Mouse (Mus musculus) limb, embryonic 12.5 days (tissue): ENCODE measurements around the gene Gabpb1. TPM values are rescaled to one million over a fixed set of nuclear protein-coding genes. Genes with fewer than 3 reads are reported as not detected.
"Not testable (repeated sequence)": the region's sequence is repeated elsewhere in the genome, so short reads cannot be mapped to it uniquely, and the experiment has no call there.

Experiments used
- ATAC-seq: fragments of 200-750 bp; cut with Nextera tagmentation; 2 replicates; pipeline ENCODE4 v1.8.0; 2017; ENCODE audit warnings: low read depth, moderate TSS enrichment; ENCODE audit not compliant: insufficient number of reproducible peaks, insufficient read depth, low FRiP score, low TSS enrichment
- H3K27ac ChIP-seq: fragments of 300-500 bp; sonication (generic); 2 replicates; pipeline ENCODE4 v1.5.1; 2016; ENCODE audit warnings: mild to moderate bottlenecking, moderate library complexity
- H3K27me3 ChIP-seq: fragments of 300-500 bp; sonication (generic); 2 replicates; pipeline ENCODE4 v1.6.1; 2016; ENCODE audit warnings: mild to moderate bottlenecking, moderate library complexity
- H3K36me3 ChIP-seq: fragments of 300-500 bp; sonication (generic); 2 replicates; pipeline ENCODE4 v1.6.1; 2016; ENCODE audit warnings: mild to moderate bottlenecking, moderate library complexity
- H3K4me1 ChIP-seq: fragments of 300-500 bp; sonication (generic); replicated peaks from 2 replicates; pipeline ENCODE4 v1.6.1; 2016
- H3K4me2 ChIP-seq: fragments of 300-500 bp; sonication (generic); 2 replicates; pipeline ENCODE4 v1.6.1; 2016; ENCODE audit warnings: mild to moderate bottlenecking, moderate library complexity
- H3K4me3 ChIP-seq: fragments of 300-500 bp; sonication (generic); replicated peaks from 2 replicates; pipeline ENCODE4 v1.5.1; 2016; ENCODE audit warnings: mild to moderate bottlenecking
- H3K9ac ChIP-seq: fragments of 300-500 bp; sonication (generic); replicated peaks from 2 replicates; pipeline ENCODE4 v1.6.1; 2016; ENCODE audit warnings: mild to moderate bottlenecking, moderate library complexity
- H3K9me3 ChIP-seq: fragments of 300-500 bp; sonication (generic); 2 replicates; pipeline ENCODE4 v1.6.1; 2016; ENCODE audit warnings: mild to moderate bottlenecking, moderate library complexity
- WGBS: fragments of 180-500 bp; shearing (Covaris S2); methylation state at CpG from one replicate; pipeline ENCODE4 v1.1.7; 2016; 5-methylcytosine and 5-hydroxymethylcytosine counted together
- polyA plus RNA-seq: library from polyadenylated mRNA; unstranded; fragments of >200 nt; fragmentation: Nextera tagmentation; extraction: Ambion mirVana; gene quantifications from 2 replicates; pipeline ENCODE4 v1.2.1, GENCODE M21; 2016

The Gabpb1 gene
- polyA plus RNA-seq, 1 experiment from 2014 or later, result 91.2 TPM

GRCm38 (mm10) chr2:126640298-126640697 is 35.8 kb downstream of the Gabpb1 start:
- no peak overlapping the region for H3K9ac ChIP-seq
- H3K36me3 ChIP-seq, result peaks cover 79% of the 10 kb centered on the region
- no peaks in the 10 kb centered on the region for H3K4me1 ChIP-seq
- H3K4me3 ChIP-seq, result no peak overlapping the region
- ATAC-seq, result no peak
- H3K9me3 ChIP-seq, result 0 out of 2 replicates have a peak, but pooled peaks cover 6% of the 10 kb centered on the region
- 91% methylated on average over 2 of the region's 2 CpGs for WGBS
- H3K27me3 ChIP-seq, result no peaks in the 10 kb centered on the region
- H3K27ac ChIP-seq, result no peak overlapping the region
- H3K4me2 ChIP-seq, result no peak overlapping the region

GRCm38 (mm10) chr2:126635939-126636823 is 40.0 kb downstream of the Gabpb1 start:
- H3K27ac ChIP-seq, result no peak overlapping the region
- H3K4me1 ChIP-seq, result no peaks in the 10 kb centered on the region
- no peaks in the 10 kb centered on the region for H3K27me3 ChIP-seq
- peaks cover 69% of the 10 kb centered on the region for H3K36me3 ChIP-seq
- WGBS, result 82% methylated on average over 12 of the region's 12 CpGs
- 0 out of 2 replicates have a peak, but pooled peaks cover 6% of the 10 kb centered on the region for H3K9me3 ChIP-seq
- H3K4me2 ChIP-seq, result no peak overlapping the region
- H3K9ac ChIP-seq, result no peak overlapping the region
- no peak for ATAC-seq
- H3K4me3 ChIP-seq, result no peak overlapping the region

DNA sequence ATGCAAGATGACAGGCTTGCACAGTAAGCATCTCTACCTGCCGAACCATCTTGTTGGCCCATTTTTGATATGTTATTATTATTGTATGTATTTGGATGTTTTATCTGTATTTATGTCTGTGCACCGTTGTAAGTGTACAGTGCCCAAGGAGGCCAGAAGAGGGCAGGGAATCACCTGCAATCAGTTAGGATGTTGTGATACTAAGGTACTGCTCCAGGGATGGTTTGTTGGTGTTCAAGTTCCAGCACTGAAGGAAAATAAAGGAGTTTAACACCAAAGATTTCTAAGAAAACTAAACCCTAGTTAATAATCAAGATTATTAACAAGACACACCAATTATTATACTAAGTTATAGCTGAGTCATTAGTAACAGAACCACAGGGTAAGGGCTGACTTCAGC is 43.0 kb downstream of the Gabpb1 start:
- Histone ChIP-seq H3K27me3 (no peaks in the 10 kb centered on the region), H3K9ac (no peak overlapping the region), H3K4me1 (peaks cover 13% of the 10 kb centered on the region), H3K27ac (no peak overlapping the region), H3K4me3 (no peak overlapping the region), H3K4me2 (no peak overlapping the region), H3K36me3 (peaks cover 59% of the 10 kb centered on the region), H3K9me3 (no peaks in the 10 kb centered on the region)
- 93% methylated on average over 2 of the region's 2 CpGs for WGBS
- no peak for ATAC-seq

DNA sequence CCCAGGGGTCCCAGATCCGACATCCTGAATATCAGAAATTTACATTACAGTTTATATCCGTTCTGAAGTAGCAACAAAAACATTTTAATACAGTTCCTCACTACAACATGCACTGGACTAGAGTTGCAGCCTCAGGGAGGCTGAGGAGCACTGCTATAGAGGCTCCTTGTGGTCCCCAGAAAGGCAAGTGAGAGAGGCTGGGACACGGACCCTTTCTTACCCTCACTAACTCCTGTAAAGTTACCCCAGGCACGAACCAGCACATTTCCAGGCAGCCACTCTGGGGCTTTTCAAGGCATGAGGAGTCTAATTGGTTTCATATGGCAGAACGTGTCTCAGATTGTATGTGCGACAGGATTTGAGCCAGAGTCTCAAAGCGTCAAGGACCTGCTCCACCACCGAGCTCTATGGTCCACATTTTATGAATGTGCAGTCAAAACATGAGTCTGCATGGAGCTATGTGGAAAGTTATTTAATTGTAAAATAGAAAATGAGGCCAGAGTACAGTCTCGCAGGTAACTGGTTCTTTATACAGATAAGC is 47.6 kb downstream of the Gabpb1 start:
- H3K27ac ChIP-seq, result peak overlapping the region; percentile 66
- ATAC-seq, result peak; percentile 68; the same call in 1 of the 2 replicates
- WGBS, result 29% methylated on average over 9 of the region's 9 CpGs
- H3K4me1 ChIP-seq, result peaks cover 27% of the 10 kb centered on the region
- no peak overlapping the region for H3K4me3 ChIP-seq
- H3K9ac ChIP-seq, result no peak overlapping the region
- 0 out of 2 replicates have a peak, but pooled peaks cover 3% of the 10 kb centered on the region for H3K9me3 ChIP-seq
- no peaks in the 10 kb centered on the region for H3K27me3 ChIP-seq
- no peak overlapping the region for H3K4me2 ChIP-seq
- H3K36me3 ChIP-seq, result peaks cover 40% of the 10 kb centered on the region

- Histone ChIP-seq H3K9ac (no peak overlapping the region), H3K4me1 (peaks cover 14% of the 10 kb centered on the region), H3K36me3 (peaks cover 6% of the 10 kb centered on the region; the same call in 1 of the 2 replicates), H3K9me3 (peaks cover 3% of the 10 kb centered on the region; the same call in 1 of the 2 replicates), H3K27me3 (no peaks in the 10 kb centered on the region), H3K27ac (no peak overlapping the region), H3K4me3 (no peak overlapping the region), H3K4me2 (no peak overlapping the region)
- ATAC-seq, result no peak
Observed at GRCm38 (mm10) chr2:126623138-126623537, 53.0 kb downstream of the Gabpb1 start.

- H3K4me3 ChIP-seq, result no peak overlapping the region
- H3K36me3 ChIP-seq, result peaks cover 6% of the 10 kb centered on the region; the same call in 1 of the 2 replicates
- no peak for ATAC-seq
- H3K27me3 ChIP-seq, result no peaks in the 10 kb centered on the region
- H3K27ac ChIP-seq, result no peak overlapping the region
- H3K9me3 ChIP-seq, result peaks cover 3% of the 10 kb centered on the region; the same call in 1 of the 2 replicates
- no peak overlapping the region for H3K9ac ChIP-seq
- 71% methylated on average over 2 of the region's 2 CpGs for WGBS
- peaks cover 7% of the 10 kb centered on the region for H3K4me1 ChIP-seq
- H3K4me2 ChIP-seq, result no peak overlapping the region
Observed at GRCm38 (mm10) chr2:126622455-126622854, 53.7 kb downstream of the Gabpb1 start.

DNA sequence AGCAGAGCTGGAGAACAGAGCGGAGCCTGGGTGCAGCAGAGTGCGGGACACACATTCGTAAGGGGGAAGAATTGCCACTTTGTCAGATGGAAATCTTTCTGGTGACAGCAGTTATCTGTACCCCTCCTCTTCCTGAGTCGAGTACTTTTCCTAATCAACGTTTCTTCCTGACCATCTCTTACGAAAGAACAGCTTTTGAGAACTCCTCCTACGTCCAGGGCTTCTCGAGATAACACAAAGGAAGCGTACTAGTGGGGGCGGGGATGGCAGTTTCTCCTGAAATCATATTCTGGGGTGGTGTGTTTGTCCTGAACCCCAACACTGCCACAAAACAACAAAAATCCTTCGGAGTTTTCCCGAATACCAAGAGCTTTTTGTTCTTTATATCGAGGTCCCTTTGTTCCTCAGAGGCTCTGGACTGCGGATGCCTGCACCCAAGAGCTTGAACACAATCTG is 56.9 kb downstream of the Gabpb1 start, which contains the start of gene Hdc:
Hdc (minus strand) TSS at position 51 of the 456 bp plus-strand sequence.
- Histone ChIP-seq H3K4me1 (0 out of 2 replicates have a peak, but pooled peaks cover 2% of the 10 kb centered on the region), H3K4me2 (no peak within 1 kb of the TSS), H3K27me3 (no peaks in the 10 kb centered on the region), H3K36me3 (no peaks in the 10 kb centered on the region), H3K27ac (no peak within 1 kb of the TSS), H3K4me3 (no peak within 1 kb of the TSS), H3K9me3 (no peaks in the 10 kb centered on the region; the same call in 1 of the 2 replicates), H3K9ac (no peak within 1 kb of the TSS)
- 85% methylated on average over 14 of the region's 14 CpGs for whole genome bisulfite sequencing
- ATAC-seq, result no peak

DNA sequence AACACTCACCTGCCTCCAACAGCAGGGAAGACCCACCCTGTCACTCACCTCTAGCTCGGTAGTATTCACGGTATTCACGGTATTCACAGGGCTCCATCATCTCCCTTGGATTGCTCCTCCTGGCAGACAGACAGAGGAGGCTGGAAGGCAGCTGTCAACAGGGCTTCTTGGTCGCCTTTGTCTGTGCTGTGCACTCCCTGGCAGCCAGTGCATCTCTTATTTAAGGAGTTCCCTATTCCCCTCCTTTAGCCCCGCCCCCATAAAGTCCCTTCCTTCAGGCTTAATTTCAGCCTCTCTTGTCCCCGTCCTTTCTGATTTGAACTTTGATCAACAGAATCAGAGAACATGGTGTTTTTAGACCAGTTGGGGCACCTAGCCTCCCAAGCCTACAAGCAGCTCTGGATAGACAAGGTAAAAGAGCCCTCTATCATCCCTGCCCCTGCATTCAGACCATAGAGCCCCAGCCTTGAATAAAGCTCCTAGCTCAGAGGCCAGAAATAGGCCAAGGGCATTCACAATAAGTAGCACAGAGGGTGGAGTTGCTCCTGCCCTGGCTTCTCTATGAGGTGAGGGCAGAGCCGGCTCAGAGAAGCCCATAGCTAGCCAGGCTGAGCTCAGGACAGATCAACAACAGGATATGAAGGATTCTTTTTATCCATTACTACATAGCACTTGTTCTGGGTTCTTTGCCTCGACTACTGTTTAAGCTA is 57.5 kb downstream of the Gabpb1 start:
- Histone ChIP-seq H3K9ac (no peak overlapping the region), H3K27me3 (no peaks in the 10 kb centered on the region), H3K4me2 (no peak overlapping the region), H3K36me3 (no peaks in the 10 kb centered on the region), H3K4me3 (no peak overlapping the region), H3K9me3 (no peaks in the 10 kb centered on the region; the same call in 1 of the 2 replicates), H3K27ac (no peak overlapping the region), H3K4me1 (0 out of 2 replicates have a peak, but pooled peaks cover 1% of the 10 kb centered on the region)
- 37% methylated on average over 8 of the region's 8 CpGs for WGBS
- no peak for ATAC-seq

GRCm38 (mm10) chr2:126615355-126615754 is 60.8 kb downstream of the Gabpb1 start:
- no peaks in the 10 kb centered on the region for H3K4me1 ChIP-seq
- no peaks in the 10 kb centered on the region for H3K36me3 ChIP-seq
- no peak overlapping the region for H3K27ac ChIP-seq
- H3K9ac ChIP-seq, result no peak overlapping the region
- no peaks in the 10 kb centered on the region; the same call in 1 of the 2 replicates for H3K9me3 ChIP-seq
- no peak for ATAC-seq
- 82% methylated on average over 3 of the region's 3 CpGs for WGBS
- H3K4me3 ChIP-seq, result no peak overlapping the region
- H3K4me2 ChIP-seq, result no peak overlapping the region
- H3K27me3 ChIP-seq, result no peaks in the 10 kb centered on the region

DNA sequence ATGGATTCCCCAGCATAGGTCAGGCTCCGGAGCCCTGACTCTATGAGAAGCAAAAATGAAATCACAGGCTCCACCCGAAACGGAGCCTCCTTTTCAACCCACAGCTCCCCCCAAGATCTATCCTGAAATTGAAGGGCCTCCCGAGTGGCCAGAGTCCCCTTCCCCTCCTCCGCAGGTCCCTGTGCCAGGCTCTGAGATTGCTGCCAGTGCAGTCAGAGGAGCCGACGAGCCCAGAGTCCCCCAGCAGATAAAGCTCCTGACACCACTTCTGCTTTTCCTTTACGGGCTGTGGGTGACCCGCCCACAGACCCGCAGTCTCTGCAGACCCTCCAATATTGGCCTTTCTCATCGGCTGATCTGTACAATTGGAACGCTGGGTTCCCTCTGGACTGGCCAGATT is 66.5 kb downstream of the Gabpb1 start:
- H3K27me3 ChIP-seq, H3K9ac ChIP-seq, H3K4me2 ChIP-seq, H3K36me3 ChIP-seq, H3K4me1 ChIP-seq, H3K9me3 ChIP-seq, ATAC-seq, H3K4me3 ChIP-seq, H3K27ac ChIP-seq: not testable (repeated sequence)
- WGBS, result 72% methylated on average over 12 of the region's 12 CpGs
